In genomic region chr15:98971111-98971510, GRCm38 (mm10) we compare ENCODE assay signal across 12 mouse cellular contexts. TPM values are rescaled to one million over a fixed set of nuclear protein-coding genes. Genes with fewer than 3 reads are reported as not detected.
DNase-seq lines count a peak whose midpoint lies in the region; ATAC-seq and TF ChIP-seq lines count a peak whose summit lies in the region.
"Had no signal": no experiment of that assay in that cellular context is flagged by ENCODE, and none has a peak within 500 bp of the region (broad histone marks: within the 10 kb centered on the region; RNA-seq: fewer than 3 reads in every experiment).

No protein-coding gene starts in this region.

- WGBS in neural tube, embryonic 11.5 days: 31% methylated on average over 4 of the region's 4 CpGs
- 32% methylated on average over 4 of the region's 4 CpGs for WGBS in embryonic facial prominence, embryonic 12.5 days
- WGBS in hindbrain, postnatal 0 days: 5% methylated on average over 4 of the region's 4 CpGs

- peaks cover 33% of the 10 kb centered on the region for H3K4me1 ChIP-seq in neural tube, embryonic 11.5 days (ENCODE audit: control insufficient read depth, insufficient read depth, low read length)
- peaks cover 34% of the 10 kb centered on the region for H3K4me1 ChIP-seq in embryonic facial prominence, embryonic 12.5 days
- H3K4me1 ChIP-seq in hindbrain, postnatal 0 days (ENCODE audit: insufficient read depth, low read length): peaks cover 20% of the 10 kb centered on the region

- H3K9ac ChIP-seq in neural tube, embryonic 11.5 days (ENCODE audit: low read length): peak overlapping the region; percentile 41; the same call in 1 of the 2 replicates
- H3K9ac ChIP-seq in embryonic facial prominence, embryonic 12.5 days: no peak overlapping the region
- H3K9ac ChIP-seq in hindbrain, postnatal 0 days (replicated peaks; ENCODE audit: low read length): peak overlapping the region; percentile 59
- H3K9ac ChIP-seq: embryonic facial prominence, embryonic 15.5 days had no signal

- peak overlapping the region; percentile 15; the same call in 1 of the 2 replicates for H3K4me2 ChIP-seq in neural tube, embryonic 11.5 days (ENCODE audit: low read depth)
- H3K4me2 ChIP-seq in embryonic facial prominence, embryonic 12.5 days (replicated peaks): 0 out of 2 replicates have a peak overlapping the region, but pooled peaks have one; percentile 6
- H3K4me2 ChIP-seq in hindbrain, postnatal 0 days (ENCODE audit: low read depth, low read length): peak overlapping the region; percentile 48
- H3K4me2 ChIP-seq: embryonic facial prominence, embryonic 15.5 days had no signal

- H3K36me3 ChIP-seq in neural tube, embryonic 11.5 days (ENCODE audit: control insufficient read depth, insufficient read depth, low read length): no peaks in the 10 kb centered on the region
- H3K36me3 ChIP-seq in embryonic facial prominence, embryonic 12.5 days: no peaks in the 10 kb centered on the region
- no peaks in the 10 kb centered on the region for H3K36me3 ChIP-seq in hindbrain, postnatal 0 days (ENCODE audit: insufficient read depth, low read length)
- H3K36me3 ChIP-seq: embryonic facial prominence, embryonic 15.5 days had no signal

- no peak for DNase-seq in neural tube, embryonic 11.5 days (ENCODE audit: low spot score)
- no peak for DNase-seq in neural tube, embryonic 10.5 days (ENCODE audit: extremely low spot score, low spot score)
- DNase-seq in hindbrain, postnatal 0 days (ENCODE audit: low spot score): peak; percentile 91
- DNase-seq in retina, postnatal 1 day: peak; percentile 85
- DNase-seq in urinary bladder, postnatal 10 days (ENCODE audit: low spot score): no peak
- DNase-seq in urinary bladder, adult 2 months (ENCODE audit: low spot score): no peak

- H3K9me3 ChIP-seq in neural tube, embryonic 11.5 days (ENCODE audit: control insufficient read depth, low read length): no peaks in the 10 kb centered on the region
- H3K9me3 ChIP-seq in embryonic facial prominence, embryonic 12.5 days: no peaks in the 10 kb centered on the region
- H3K9me3 ChIP-seq in hindbrain, postnatal 0 days (ENCODE audit: low read length): no peaks in the 10 kb centered on the region
- H3K9me3 ChIP-seq: embryonic facial prominence, embryonic 15.5 days had no signal

- no peak overlapping the region for H3K4me3 ChIP-seq in neural tube, embryonic 11.5 days (ENCODE audit: low read depth, low read length)
- no peak overlapping the region for H3K4me3 ChIP-seq in embryonic facial prominence, embryonic 12.5 days
- H3K4me3 ChIP-seq in hindbrain, postnatal 0 days (ENCODE audit: low read length): peak overlapping the region; percentile 13; the same call in 1 of the 2 replicates
- H3K4me3 ChIP-seq: embryonic facial prominence, embryonic 15.5 days had no signal

- peak overlapping the region; percentile 94 for H3K27ac ChIP-seq in neural tube, embryonic 11.5 days (ENCODE audit: low read depth, low read length)
- peak overlapping the region; percentile 79 for H3K27ac ChIP-seq in embryonic facial prominence, embryonic 12.5 days
- peak overlapping the region; percentile 97 for H3K27ac ChIP-seq in hindbrain, postnatal 0 days
- H3K27ac ChIP-seq: embryonic facial prominence, embryonic 15.5 days had no signal

- peak; percentile 39; the same call in 1 of the 2 replicates for ATAC-seq in neural tube, embryonic 11.5 days (ENCODE audit: insufficient read depth, low FRiP score, low TSS enrichment)
- ATAC-seq in embryonic facial prominence, embryonic 12.5 days (ENCODE audit: insufficient number of reproducible peaks, insufficient read depth, low FRiP score, low TSS enrichment): no peak
- peak; percentile 76 for ATAC-seq in hindbrain, postnatal 0 days
- no peak for ATAC-seq in megakaryocyte progenitor cell, adult 5-6 weeks (replicated peaks; ENCODE audit: poor library complexity)

- TF ChIP-seq CTCF in hindbrain, postnatal 0 days (IDR thresholded peaks at IDR 0.05; ENCODE audit: low read depth): no peak

- no peaks in the 10 kb centered on the region for H3K27me3 ChIP-seq in neural tube, embryonic 11.5 days (ENCODE audit: control insufficient read depth, insufficient read depth, low read length)
- no peaks in the 10 kb centered on the region for H3K27me3 ChIP-seq in embryonic facial prominence, embryonic 12.5 days
- no peaks in the 10 kb centered on the region for H3K27me3 ChIP-seq in hindbrain, postnatal 0 days (ENCODE audit: insufficient read depth, low read length)
- H3K27me3 ChIP-seq: embryonic facial prominence, embryonic 15.5 days had no signal

RNA-seq across cellular contexts. Expression of gene Tuba1a, which starts 17.6 kb away (rescaled TPM):
- polyA plus RNA-seq in neural tube, embryonic 11.5 days (2014; fragmentation: Nextera tagmentation; extraction: Ambion mirVana): 8,277 and 8,733 TPM in 2 replicates
- polyA plus RNA-seq in embryonic facial prominence, embryonic 12.5 days (2016; fragmentation: Nextera tagmentation; extraction: Ambion mirVana): 2,353 and 2,615 TPM in 2 replicates
- 18,723 and 19,179 TPM in 2 replicates for total RNA-seq in hindbrain, postnatal 0 days (2014; rRNA removed)
- polyA plus RNA-seq in hindbrain, postnatal 0 days (2015; fragmentation: Nextera tagmentation; extraction: Ambion mirVana): 11,647 and 12,500 TPM in 2 replicates
- polyA plus RNA-seq in urinary bladder, adult 2 months (2012; rRNA removed): 279 and 332 TPM in 2 replicates
- 30.3 and 33.5 TPM in 2 replicates for total RNA-seq in megakaryocyte progenitor cell, adult 5-6 weeks (2015)
- 15.3 and 22.2 TPM in 2 replicates for total RNA-seq in megakaryocyte progenitor cell, adult 5-6 weeks (2017)

RNA-seq across cellular contexts. Expression of gene Gm49450, which starts 17.8 kb away (rescaled TPM):
- polyA plus RNA-seq in neural tube, embryonic 11.5 days (2014; fragmentation: Nextera tagmentation; extraction: Ambion mirVana): not detected in 2 replicates
- polyA plus RNA-seq in embryonic facial prominence, embryonic 12.5 days (2016; fragmentation: Nextera tagmentation; extraction: Ambion mirVana): not detected in 2 replicates
- 1,661 and 1,767 TPM in 2 replicates for total RNA-seq in hindbrain, postnatal 0 days (2014; rRNA removed)
- not detected in 2 replicates for polyA plus RNA-seq in hindbrain, postnatal 0 days (2015; fragmentation: Nextera tagmentation; extraction: Ambion mirVana)
- 0.30 and 0.38 TPM in 2 replicates for polyA plus RNA-seq in urinary bladder, adult 2 months (2012; rRNA removed)
- total RNA-seq in megakaryocyte progenitor cell, adult 5-6 weeks (2015): 0.69 and 1.1 TPM in 2 replicates
- total RNA-seq in megakaryocyte progenitor cell, adult 5-6 weeks (2017): not detected in 2 replicates
- polyA plus RNA-seq: embryonic facial prominence, embryonic 15.5 days; heart, postnatal 0 days; limb, embryonic 11.5 days; stomach, embryonic 16.5 days had no signal

RNA-seq across cellular contexts. Expression of gene Tuba1b, which starts 36.7 kb away (rescaled TPM):
- 1,967 and 2,051 TPM in 2 replicates for polyA plus RNA-seq in neural tube, embryonic 11.5 days (2014; fragmentation: Nextera tagmentation; extraction: Ambion mirVana)
- 1,598 and 1,609 TPM in 2 replicates for polyA plus RNA-seq in embryonic facial prominence, embryonic 12.5 days (2016; fragmentation: Nextera tagmentation; extraction: Ambion mirVana)
- 3,512 and 3,813 TPM in 2 replicates for total RNA-seq in hindbrain, postnatal 0 days (2014; rRNA removed)
- 1,613 and 1,711 TPM in 2 replicates for polyA plus RNA-seq in hindbrain, postnatal 0 days (2015; fragmentation: Nextera tagmentation; extraction: Ambion mirVana)
- 677 and 758 TPM in 2 replicates for polyA plus RNA-seq in urinary bladder, adult 2 months (2012; rRNA removed)
- 2,787 and 2,962 TPM in 2 replicates for total RNA-seq in megakaryocyte progenitor cell, adult 5-6 weeks (2015)
- total RNA-seq in megakaryocyte progenitor cell, adult 5-6 weeks (2017): 767 and 827 TPM in 2 replicates

RNA-seq across cellular contexts. Expression of gene Lmbr1l, which starts 53.1 kb away (rescaled TPM):
- 7.1 and 8.9 TPM in 2 replicates for polyA plus RNA-seq in neural tube, embryonic 11.5 days (2014; fragmentation: Nextera tagmentation; extraction: Ambion mirVana)
- 21.5 and 26.4 TPM in 2 replicates for polyA plus RNA-seq in embryonic facial prominence, embryonic 12.5 days (2016; fragmentation: Nextera tagmentation; extraction: Ambion mirVana)
- 28.7 and 51.0 TPM in 2 replicates for total RNA-seq in hindbrain, postnatal 0 days (2014; rRNA removed)
- polyA plus RNA-seq in hindbrain, postnatal 0 days (2015; fragmentation: Nextera tagmentation; extraction: Ambion mirVana): 20.0 and 20.9 TPM in 2 replicates
- polyA plus RNA-seq in urinary bladder, adult 2 months (2012; rRNA removed): 32.8 and 43.4 TPM in 2 replicates
- total RNA-seq in megakaryocyte progenitor cell, adult 5-6 weeks (2015): 5.2 and 5.6 TPM in 2 replicates
- 3.8 and 9.4 TPM in 2 replicates for total RNA-seq in megakaryocyte progenitor cell, adult 5-6 weeks (2017)

RNA-seq across cellular contexts. Expression of gene Tuba1c, which starts 58.6 kb away (rescaled TPM):
- 109 and 112 TPM in 2 replicates for polyA plus RNA-seq in neural tube, embryonic 11.5 days (2014; fragmentation: Nextera tagmentation; extraction: Ambion mirVana)
- 98.8 and 103 TPM in 2 replicates for polyA plus RNA-seq in embryonic facial prominence, embryonic 12.5 days (2016; fragmentation: Nextera tagmentation; extraction: Ambion mirVana)
- 43.8 and 58.3 TPM in 2 replicates for total RNA-seq in hindbrain, postnatal 0 days (2014; rRNA removed)
- 24.0 and 24.2 TPM in 2 replicates for polyA plus RNA-seq in hindbrain, postnatal 0 days (2015; fragmentation: Nextera tagmentation; extraction: Ambion mirVana)
- 94.8 and 129 TPM in 2 replicates for polyA plus RNA-seq in urinary bladder, adult 2 months (2012; rRNA removed)
- 187 and 190 TPM in 2 replicates for total RNA-seq in megakaryocyte progenitor cell, adult 5-6 weeks (2015)
- 79.3 and 105 TPM in 2 replicates for total RNA-seq in megakaryocyte progenitor cell, adult 5-6 weeks (2017)

Comparison
In these comparisons a context has a peak if more than half of its experiments do, and no peak if none do; other contexts are left out.
1. ATAC-seq: peak in neural tube, embryonic 11.5 days (single experiment) and hindbrain, postnatal 0 days (single experiment); none in embryonic facial prominence, embryonic 12.5 days (single experiment) and megakaryocyte progenitor cell, adult 5-6 weeks (single experiment).
2. DNase-seq: peak in hindbrain, postnatal 0 days (single experiment) and retina, postnatal 1 day (single experiment); none in neural tube, embryonic 11.5 days (single experiment), neural tube, embryonic 10.5 days (single experiment), urinary bladder, postnatal 10 days (single experiment) and urinary bladder, adult 2 months (single experiment).
3. Peak in every context shown above with its lines, with median percentiles within 50 percentile points of each other: H3K27ac ChIP-seq and H3K4me2 ChIP-seq.